Mouse (Mus musculus) neutrophil, adult 5-6 weeks (primary cell): ENCODE measurements around the gene Dusp13. TPM values are rescaled to one million over a fixed set of nuclear protein-coding genes. Genes with fewer than 3 reads are reported as not detected.

ENCODE experiments used
- ATAC-seq: fragments of 151-379, 151-347 bp; 2 replicates; pipeline ENCODE4 v1.8.0; 2017; ENCODE audit warnings: mild to moderate bottlenecking, moderate TSS enrichment; ENCODE audit not compliant: insufficient number of reproducible peaks, poor library complexity, low FRiP score, severe bottlenecking; ENCODE audit errors: extremely low read depth
- total RNA-seq: library from RNA; stranded (forward); fragments of 200-1000 nt; gene quantifications from 2 replicates; pipeline ENCODE4 v1.2.3, GENCODE M21; 2017

Gene Dusp13
- total RNA-seq, 1 experiment from 2014 or later, result not detected

DNA sequence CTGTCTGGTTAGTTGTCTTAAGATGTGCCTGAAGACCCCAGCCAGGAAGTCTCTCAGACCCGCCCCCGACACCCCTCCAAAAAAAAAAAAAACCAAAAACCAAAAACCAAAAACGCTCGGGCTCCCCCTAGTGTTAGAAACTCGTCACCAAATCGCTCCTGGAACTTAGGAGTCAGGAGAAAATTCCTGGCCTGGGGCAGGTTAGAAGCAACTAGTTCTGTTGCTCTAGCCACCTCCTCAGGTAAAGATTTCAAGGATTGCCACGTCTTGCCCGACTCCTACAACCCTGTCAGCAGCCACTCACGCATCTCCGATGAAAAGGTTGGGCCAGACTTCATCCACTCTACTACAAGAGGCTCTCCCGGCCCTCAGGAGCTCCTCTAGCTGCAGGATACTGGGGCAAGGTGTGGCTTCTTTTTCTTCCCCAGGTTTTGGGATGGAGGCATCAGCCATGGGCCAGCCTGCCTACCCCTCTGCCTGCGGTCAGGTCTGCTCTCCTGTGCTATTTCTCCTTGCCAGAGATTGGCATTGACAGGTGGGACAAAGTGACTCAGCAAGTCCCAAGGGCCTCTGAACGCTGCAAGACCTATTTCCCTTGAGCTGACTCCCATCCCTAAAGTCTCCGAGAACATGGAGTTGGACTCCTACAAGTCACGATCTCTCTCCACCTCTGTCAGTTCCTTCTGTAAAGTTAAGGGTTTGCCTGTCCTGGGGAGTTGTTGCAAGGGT lies 2.7 kb downstream of the Dusp13 start:
- no peak for ATAC-seq

DNA sequence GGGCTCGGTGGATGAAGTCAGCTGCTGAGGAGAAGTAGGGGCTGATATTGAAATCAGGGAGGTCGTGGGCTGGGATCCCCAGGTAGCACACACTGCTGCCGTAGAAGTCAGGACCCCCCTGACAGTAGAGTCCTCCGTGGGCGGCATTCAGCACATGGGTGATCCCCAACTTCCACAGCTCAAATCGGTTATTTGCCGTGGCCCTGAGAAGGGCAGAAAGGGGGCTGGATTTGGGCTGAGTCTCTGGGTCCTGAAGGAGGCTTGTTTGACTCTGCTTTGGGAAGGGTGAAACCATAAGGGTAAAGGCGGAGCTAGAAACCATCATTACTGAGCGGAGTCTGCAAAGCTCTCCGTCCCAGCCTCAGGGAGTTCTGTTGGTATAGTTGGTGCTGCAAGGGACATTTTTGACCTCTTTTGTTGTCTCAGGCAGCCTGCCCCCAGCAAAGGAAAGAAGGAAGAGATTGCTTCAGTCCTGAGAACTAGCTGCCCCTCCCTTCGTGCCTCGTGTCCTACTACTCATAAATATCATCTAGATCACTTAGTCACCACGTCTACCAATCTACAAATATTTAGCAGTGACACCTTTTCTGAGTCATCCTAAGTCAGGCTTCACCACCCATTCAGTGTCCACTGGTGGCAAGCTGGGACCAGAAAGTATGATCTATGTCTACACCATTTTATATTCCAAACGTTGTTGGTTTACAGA lies 3.4 kb downstream of the Dusp13 start:
- no peak for ATAC-seq

DNA sequence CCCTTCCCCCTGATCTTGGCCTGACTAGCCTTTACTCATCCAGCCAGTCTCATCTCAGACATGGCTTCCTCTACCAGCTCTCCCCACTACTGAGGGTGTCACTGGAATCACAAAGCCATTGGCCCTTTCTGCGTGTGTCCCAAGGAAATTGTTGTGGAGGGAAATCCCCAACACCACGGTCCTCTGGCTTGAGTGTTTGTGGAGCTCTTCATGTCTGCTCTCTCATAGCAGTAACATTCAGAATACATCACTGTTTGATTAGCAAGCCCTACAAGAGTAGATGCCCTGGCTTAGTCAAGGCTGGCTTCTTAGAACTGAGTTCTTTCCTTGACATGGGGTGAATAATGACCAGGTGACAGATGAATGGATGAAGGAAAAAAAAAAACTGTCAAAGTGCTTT lies 4.1 kb downstream of the Dusp13 start:
- no peak for ATAC-seq

DNA sequence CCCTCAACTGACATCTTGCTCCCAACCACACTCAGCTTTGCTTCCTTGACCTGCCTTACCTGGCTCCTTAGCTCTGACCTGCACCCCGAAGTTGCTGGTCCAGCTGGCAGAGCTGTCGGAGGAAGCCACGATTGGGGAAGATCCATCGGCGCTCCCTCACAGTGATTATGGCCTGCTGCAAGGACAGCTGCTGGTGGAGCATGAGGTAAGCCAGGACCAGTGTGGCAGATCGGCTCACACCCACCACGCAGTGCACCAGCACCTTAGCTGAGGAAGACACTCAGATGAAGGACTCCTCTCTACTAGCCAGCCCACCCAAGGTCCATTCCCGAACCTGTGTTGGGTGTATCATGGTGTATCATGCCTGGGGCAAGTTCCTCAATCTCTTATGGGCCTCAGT lies 4.7 kb downstream of the Dusp13 start:
- ATAC-seq, result no peak

DNA sequence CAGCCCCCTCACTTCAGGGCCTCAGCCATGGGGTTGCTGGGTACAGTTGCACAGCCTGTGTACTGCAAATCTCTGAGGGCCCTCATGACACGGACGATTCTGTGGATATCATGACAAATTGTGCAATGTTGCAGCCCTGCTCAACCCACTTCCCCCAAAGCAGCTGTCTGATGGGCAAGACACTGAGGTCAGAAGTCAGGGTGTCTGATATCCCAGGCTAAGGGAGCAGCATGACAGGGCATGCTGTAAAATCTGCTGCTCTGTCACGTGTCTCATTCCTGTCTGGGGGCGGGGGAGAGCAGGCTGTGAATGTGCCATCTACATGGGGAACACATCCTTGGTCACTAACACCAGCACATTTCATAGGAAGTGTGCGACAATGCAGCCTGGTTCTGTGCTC lies 5.8 kb downstream of the Dusp13 start:
- ATAC-seq, result peak; percentile 30; the same call in 1 of the 2 replicates

DNA sequence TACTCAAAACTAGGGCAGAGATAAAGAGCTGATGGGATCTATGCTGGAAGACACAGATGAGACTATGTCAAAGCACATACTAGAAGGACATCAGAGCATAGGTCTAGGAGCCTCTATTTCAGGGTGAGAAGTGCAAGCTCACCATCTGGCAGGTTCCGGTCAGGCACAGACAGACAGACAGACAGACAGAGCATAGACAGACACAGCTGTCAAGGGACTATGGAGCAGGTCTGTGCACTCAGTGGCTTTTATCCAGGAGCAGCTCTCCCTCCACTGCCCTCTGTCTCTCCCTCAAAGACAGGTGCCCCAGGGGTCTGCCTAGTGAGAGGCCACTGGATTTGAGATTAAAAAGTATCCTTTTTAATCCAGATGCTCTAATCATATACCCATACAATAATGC lies 6.8 kb downstream of the Dusp13 start:
- ATAC-seq, result no peak

DNA sequence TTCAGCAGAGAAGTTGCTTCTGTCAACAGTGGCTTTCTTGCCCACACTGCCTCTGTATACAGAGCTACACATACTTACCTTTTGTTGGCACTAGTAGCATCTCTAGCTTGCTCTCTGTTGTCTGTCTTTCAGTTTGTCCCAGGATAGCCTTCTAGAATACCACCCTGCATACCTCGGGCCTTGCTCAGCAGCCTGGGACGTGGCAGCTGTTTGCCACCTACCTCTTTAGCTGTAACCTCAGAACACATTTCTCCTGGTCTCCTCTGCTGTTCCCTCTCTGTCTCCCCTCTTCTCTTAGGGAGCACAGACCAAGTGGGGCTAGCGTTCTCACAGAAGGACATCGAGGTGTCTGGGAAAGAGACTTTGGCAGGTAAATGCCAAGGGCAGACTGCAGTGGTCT lies 8.5 kb downstream of the Dusp13 start:
- ATAC-seq, result no peak

DNA sequence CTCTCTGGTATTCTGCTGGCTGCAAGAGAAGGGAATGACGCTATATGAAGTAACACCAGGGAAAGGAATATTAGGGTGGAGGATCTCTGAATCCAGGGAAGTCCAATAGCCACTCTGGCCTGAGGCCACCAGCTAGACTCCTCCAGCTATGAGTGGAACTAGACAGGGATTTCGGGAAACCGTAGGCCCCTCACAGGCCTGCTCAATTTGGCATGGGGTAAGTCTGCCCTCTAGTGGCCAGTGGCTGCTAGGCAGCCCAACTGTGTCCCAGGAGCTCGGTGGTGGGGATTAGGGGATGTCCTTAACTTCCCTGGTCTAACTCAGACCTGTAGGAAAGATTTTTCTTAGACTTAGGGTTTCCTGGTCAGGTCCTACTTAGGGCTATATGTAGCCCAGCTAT lies 9.2 kb downstream of the Dusp13 start:
- peak; percentile 69 for ATAC-seq

DNA sequence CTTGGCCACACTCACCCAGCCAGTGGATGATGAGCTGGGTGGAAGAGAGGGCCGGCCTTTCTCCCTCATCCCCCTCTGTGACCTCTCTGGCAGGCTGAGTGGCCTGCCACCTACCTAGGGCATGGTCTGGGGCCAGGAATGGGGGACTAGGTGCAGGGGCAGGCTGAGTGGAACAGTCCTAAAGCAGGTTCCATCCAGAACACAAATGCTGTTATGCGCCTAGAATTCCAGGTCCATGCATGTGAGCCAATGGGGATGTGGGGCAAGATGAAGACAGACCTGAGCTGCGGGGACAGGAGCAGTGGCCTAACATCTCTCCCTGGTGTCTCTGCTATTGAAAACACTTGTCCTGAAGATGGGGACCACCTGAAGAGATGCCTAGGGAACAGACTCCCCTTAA lies 9.7 kb downstream of the Dusp13 start:
- ATAC-seq, result no peak

DNA sequence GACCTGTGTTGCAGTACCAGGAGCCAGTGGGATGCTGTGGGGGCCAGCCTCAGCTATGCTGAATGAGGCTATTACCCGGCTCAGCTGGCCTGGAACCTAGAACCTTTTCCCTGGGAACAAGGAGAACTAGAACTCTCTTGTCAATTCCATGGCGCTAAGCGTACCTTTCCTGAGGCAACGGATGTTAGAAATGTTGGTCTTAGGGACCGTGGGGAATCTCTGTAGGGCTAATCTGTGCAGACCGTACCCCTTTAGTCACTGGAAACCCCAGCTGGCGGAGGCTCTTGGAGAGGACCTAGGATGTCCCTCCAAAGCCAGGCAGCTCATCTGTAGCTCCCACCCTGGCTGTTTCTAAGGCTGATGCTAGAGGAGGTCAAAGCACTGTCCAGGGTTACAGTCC lies 10.6 kb downstream of the Dusp13 start:
- ATAC-seq, result no peak

DNA sequence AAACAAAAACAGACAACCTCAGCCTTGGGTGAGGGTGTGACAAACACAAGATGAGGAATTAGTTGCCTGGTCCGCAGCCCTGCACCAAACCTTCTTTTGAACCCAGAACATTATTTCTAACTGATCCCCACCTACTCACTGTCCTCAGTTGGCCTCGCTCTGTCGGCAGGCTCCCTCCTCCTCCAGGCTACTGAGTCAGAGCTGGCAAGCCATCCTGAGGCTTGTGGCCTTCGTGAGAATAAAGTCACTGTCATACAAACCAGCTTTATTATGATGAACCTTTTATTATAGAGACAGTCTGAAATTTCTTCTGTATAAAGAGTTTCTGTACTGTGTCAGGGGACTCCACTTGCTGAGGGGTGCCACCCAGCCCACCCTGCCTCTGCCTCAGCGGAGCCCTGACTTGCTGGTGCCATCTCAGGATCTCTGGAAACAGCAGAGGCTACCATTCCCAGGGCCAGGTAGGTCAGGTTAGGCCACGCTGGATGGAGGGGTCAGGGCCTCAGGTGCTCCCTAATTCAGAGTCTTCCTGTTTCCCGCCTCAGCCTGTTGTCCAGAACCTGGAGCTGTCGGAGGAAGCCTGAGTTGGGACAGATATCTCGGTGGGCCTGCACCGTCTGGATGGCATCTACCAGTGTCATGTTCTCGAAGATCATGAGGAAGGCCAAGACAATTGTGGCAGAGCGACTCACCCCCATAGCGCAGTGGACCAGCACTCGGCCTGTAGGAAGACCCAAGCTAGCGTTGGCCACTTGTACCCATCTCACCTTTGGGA lies 17.7 kb downstream of the Dusp13 start:
- 0 out of 2 replicates have a peak, but pooled peaks have one; percentile 8 for ATAC-seq

DNA sequence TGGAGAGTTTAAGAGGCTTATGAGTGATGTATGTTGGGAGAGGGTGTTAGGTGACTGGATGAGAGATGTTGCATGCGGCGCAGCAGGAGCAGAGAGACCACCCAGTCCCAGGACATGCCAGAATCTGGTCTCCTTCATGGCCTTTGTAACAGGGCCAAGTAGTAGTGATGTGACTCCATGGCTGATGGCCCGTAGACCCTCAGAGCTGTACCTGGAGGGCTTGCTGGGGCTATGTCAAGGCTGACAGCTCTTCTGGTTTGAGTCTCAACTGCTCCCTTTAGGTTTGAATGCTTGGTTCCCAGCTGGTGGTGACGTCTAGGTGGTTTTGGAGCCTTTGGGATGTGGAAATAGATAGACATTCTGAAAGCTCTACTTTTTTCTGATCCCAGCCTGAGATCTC lies 21.0 kb downstream of the Dusp13 start:
- no peak for ATAC-seq

DNA sequence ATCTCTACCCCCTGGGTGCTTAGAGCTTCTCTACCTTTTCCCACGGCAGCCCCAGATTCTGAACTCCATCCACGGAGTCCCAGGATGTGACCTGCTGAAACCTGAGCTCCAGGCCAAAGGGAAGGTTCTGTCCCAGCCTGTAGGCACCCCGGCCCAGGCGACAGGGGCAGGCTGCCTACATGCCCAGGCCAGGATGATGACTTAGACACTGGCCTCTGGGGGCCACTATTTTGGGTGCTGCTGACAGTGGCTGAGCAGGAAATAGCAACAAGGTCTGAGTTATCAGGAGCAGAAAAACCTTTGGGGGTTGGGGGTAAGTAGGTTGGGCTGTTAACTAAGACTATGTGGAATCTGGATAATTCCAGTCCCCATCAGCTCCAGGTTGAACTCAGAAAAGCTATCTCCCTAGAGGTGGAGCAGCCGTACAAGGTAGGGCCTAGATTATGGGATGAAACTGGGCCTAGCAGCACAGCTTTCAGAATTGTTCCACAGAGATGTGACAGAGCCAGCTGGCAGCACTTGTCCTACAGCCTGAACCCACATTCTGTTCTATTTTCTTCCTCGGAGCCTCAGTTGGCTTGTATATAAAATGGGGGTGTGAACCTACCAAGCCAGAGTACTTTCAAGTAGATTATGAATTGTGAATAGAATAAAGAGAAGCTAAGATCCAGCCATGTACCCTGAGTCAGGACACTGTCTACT lies 21.8 kb downstream of the Dusp13 start:
- no peak for ATAC-seq

DNA sequence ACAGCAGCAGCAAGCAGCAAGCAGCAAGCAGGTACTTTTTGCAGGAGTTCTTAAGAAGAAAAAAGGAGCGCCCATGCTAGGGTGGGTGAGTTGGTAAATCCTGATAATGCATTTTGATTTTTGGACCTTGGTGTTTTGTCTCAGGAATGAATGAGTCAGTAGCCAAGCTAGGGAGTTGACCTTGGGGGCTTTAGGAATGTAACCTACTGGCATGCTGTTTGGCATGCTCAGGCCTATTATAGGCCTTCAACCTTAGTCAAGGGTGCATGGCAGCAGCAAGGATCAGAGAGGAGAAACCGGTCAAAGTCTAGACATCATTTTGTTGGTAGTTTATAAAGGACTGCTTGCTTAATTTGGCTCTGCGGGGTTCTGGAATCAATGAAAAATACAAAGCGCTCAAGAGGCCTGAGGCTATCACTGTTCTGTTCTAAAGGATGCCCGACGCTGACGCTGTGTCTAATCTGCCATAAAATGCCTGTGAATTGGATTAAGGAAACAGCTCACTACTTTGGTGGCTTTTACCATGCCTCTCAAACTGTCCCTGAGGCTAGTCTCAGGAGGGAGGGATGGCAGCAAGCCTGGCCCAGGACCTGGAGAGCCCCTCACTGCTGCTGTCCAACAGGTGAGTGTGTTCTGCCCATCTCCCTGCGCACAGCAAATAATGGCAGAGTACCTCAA lies 28.8 kb downstream of the Dusp13 start:
- no peak for ATAC-seq

DNA sequence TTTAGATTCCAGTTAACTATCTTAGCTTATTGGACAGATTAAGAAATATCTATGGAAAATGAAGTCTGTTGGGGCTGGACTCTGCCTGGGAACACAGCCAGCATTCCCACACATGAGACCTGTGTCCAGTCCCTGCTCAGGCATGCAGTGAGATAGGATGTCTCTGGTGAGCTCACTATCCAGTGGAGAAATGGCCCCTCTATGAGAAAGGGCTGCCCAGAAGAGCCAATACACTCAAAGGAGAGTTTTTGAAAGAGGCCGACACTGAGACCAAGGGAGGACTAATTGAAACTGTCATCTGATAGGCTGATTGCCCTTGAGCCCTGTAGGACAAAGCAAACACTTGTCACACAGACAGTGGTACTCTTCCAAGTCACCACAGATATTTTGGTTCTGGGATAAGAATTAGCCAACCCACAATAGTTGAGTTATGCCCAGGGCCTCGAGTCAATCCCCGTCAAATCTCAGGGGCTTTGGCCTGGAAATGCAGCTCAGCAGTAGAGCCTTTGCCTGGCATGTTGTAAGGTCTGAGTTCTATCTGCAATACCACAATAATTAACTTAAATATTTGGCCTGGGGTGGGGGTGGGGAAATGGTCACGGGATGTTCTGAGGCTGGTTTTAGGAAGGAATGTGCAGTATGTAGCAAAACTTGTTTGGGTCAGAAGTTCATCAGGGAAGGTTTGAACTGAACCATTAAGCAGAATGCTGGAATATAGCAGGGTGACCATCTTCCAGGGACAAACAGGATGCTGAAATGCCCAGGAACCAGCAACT lies 30.4 kb downstream of the Dusp13 start:
- ATAC-seq, result no peak

DNA sequence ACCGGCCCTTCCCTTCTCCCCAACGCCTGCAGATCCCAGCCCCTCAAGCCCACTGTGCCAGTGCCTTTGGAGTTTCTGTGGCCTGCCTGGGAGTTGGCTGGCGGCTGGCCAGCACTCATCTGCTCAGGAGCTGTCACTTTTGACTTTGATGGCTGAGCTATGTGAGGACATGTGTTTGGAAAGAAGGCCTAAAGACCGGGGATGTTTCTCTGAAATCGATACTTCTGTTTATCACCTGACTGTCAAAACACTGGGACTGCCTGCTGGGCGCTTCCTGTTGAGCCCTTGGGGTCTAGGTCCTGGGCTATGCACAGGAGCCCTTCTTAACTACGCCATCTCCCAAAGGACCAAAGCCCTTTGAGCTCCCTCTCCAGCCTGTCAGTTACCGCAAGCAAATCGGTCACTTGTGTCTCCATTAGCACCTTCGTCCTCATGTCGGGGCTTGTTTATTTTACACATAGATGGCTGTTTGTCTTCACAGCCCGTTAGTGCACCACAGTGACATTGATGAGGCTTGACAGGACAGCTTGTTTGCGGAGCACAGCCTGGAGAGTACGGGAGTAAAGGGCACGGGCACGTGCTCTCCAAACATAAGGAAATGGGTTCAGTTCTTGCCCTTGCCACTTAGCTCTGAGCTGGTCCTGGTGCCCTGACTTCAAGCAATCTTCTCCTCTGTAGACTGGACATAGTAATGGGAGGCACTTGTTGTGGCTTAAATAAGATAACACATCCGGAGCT lies 31.2 kb downstream of the Dusp13 start:
- ATAC-seq, result no peak

DNA sequence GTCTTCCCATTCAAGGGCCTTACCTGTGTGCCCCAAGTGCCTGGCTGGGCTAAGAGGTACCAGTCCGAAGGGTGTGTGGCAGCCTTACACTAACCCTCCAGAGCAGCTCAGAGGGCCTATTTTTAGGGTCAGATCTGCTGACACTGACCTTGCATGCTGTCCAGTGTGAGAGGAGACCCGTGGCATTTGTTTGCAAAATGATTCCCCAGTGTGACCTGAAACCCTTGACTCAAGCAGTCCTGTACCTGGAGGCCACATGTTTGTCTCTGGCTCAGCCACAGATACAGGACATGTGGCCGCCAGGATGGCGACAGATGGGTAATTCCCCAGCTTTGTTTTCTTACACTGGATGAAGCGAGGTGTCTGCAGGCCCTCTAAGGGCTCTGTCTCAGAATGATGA lies 36.5 kb downstream of the Dusp13 start, which contains the start of gene Dupd1:
Gene Dupd1, minus strand, starts transcription at position 91 of the 400 bp plus-strand sequence.
- ATAC-seq, result no peak
